Mouse (Mus musculus): ENCODE results near the gene Treml4.

Gene Treml4

GRCm38 (mm10) chr17:48263741-48264362 is at the start of gene Treml4:
Treml4 (plus strand) TSS chr17:48264295.
- no peak for DNase-seq (ENCODE audit: extremely low read depth, low read depth)

- no peak for DNase-seq (ENCODE audit: extremely low read depth, low read depth)
These were observed 48.7 kb upstream of the Treml4 start for GRCm38 (mm10) chr17:48215429-48215828.

DNA sequence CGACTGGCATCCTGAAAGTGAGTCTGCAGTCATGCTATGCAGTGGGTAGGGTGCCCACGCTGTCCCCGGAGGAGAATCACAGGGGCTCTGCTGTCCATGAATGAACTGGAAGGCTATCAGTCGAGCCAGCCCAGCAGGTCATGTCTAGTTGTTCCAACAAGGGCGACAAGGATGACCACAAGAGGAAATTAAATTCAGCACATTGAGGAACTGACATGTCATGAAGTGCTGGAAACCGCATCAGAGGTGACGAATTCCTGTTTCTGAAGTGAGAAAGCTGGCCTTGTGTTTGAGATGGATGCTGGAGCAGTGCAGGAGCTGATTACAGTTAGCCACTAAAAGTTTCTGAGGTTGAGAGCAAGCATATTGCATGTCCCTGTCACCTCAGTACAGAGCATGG is 33.4 kb upstream of the Treml4 start:
- DNase-seq (ENCODE audit: extremely low read depth, low read depth): no peak

GRCm38 (mm10) chr17:48232518-48232917 is 31.6 kb upstream of the Treml4 start, which contains the start of gene Trem1:
Trem1 (plus strand) TSS chr17:48232768.
- no peak for DNase-seq (ENCODE audit: extremely low read depth, low read depth)

DNA sequence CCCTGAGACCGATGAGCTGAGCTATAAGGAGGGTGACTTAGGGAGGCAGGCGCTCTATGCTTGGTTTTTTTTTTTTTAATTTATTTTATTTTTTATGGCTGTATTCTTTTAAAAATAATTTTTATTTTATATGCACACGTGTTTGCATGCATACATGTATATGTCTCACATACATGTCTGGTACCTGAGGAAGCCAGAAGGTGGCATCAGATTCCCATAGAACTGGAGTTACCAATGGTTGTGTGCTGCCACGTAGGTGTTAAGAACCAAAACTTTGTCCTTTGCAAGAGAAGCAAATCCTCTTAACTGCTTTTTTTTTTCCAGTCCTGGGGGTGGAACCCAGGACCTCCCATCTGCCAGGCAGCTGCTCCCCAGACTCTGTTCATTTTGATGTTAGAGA is 30.3 kb upstream of the Treml4 start:
- no peak for DNase-seq (ENCODE audit: extremely low read depth, low read depth)

DNA sequence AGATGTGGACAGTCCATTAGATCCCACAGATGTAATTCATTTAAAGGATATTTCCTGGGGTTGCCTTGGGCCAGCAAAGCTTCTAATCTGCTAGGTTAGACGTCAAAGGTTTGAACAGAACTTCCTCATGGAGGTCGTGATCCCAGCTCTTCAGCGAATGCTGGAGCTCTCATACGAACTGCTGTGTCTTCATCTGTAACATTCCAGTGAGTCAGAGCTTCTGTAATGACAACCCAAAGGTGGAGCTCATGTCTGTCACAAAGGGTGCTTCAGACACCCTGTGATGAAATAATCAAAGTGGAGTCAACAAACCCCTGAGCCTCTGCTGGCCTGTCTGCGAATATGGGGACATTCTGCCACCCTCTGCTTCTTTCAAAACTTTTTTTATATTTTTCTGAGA is 29.5 kb upstream of the Treml4 start:
- DNase-seq (ENCODE audit: extremely low read depth, low read depth): no peak

- no peak for DNase-seq (ENCODE audit: extremely low read depth, low read depth)
These were observed 28.2 kb upstream of the Treml4 start for GRCm38 (mm10) chr17:48235773-48236370.

GRCm38 (mm10) chr17:48237621-48238020 is 26.5 kb upstream of the Treml4 start:
- DNase-seq (ENCODE audit: extremely low read depth, low read depth): no peak

- DNase-seq (ENCODE audit: extremely low read depth, low read depth): no peak
These were observed 16.7 kb upstream of the Treml4 start, which contains the start of gene Trem3 for GRCm38 (mm10) chr17:48247221-48247928. Trem3 (plus strand) TSS chr17:48247777.

DNA sequence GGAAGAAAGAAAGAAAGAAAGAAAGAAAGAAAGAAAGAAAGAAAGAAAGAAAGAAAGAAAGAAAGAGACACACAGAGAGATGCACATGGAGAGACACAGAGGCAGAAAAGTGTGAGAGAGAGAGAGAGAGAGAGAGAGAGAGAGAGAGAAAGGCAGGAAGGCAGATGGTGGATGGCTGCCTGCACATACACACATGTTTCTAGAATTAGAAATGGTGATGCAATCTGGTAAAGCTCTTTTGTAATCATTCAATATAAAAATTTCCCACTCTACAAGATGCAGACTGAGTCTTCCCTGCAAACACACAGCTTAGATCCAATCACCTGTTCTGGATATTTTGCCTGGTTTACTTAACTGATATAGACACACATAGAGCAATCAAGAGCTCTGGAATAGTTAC is 15.1 kb upstream of the Treml4 start:
- no peak for DNase-seq (ENCODE audit: extremely low read depth, low read depth)

- no peak for DNase-seq (ENCODE audit: extremely low read depth, low read depth)
These were observed 14.6 kb upstream of the Treml4 start for GRCm38 (mm10) chr17:48249501-48249900.

DNA sequence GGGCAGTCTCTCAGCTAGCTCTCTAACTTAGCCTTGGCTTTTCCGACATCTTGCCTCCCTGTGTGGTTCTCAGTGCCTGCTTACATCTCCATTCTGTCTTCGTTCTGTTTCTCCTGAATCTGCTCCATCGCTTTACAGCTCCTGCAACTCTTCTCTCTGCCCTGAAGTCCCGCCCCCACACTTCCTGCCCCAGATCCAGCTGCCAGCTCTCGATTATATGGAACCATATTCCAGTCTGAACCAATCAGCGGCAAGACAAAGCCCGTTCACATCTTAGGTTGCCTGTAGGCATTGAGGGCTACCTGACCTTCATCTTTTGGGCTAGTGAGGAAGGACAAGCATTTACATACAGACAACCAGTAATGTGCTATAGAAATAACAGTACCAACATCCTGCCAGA is 13.5 kb upstream of the Treml4 start:
- no peak for DNase-seq (ENCODE audit: extremely low read depth, low read depth)

DNA sequence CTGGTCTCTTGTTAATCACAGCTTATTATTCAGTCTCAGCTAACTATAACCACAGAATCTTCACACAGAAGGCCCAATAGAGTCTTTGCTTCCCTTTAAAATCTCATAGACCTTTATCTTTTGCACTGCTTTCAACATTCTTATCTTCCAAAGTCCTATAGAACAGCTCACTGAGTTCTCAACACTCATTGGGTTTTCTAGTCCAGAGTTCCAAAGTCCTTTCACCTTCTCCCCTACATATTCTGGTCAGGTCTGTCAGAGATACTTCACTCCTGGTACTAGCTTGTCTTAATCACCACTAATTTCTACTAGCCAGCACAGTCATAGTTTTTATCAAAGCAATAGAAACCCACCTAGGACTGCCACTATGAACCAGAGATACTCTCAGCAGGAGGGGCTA is 7.5 kb upstream of the Treml4 start:
- DNase-seq (ENCODE audit: extremely low read depth, low read depth): no peak

- DNase-seq (ENCODE audit: extremely low read depth, low read depth): no peak
These were observed 2.2 kb upstream of the Treml4 start for GRCm38 (mm10) chr17:48261868-48262267.

DNA sequence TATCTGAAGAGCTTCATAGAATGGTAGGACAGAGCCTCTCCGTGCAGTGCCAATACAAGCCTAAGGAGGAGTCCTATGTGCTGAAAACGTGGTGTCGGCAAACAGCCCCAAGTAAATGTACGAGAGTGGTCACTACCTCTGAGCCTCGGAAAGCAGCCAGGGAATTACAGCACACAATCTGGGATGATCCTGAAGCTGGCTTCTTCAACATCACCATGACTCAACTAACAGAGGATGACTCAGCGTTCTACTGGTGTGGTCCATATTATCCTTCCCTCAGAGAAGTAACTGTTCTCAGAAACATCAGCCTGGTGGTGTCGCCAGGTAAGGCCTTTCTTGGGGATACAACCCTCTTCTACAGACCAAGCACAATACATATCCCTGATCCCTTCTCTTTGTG is 567 bp downstream of the Treml4 start:
- no peak for DNase-seq (ENCODE audit: extremely low read depth, low read depth)

GRCm38 (mm10) chr17:48266138-48266537 is 2.0 kb downstream of the Treml4 start:
- no peak for DNase-seq (ENCODE audit: extremely low read depth, low read depth)

DNA sequence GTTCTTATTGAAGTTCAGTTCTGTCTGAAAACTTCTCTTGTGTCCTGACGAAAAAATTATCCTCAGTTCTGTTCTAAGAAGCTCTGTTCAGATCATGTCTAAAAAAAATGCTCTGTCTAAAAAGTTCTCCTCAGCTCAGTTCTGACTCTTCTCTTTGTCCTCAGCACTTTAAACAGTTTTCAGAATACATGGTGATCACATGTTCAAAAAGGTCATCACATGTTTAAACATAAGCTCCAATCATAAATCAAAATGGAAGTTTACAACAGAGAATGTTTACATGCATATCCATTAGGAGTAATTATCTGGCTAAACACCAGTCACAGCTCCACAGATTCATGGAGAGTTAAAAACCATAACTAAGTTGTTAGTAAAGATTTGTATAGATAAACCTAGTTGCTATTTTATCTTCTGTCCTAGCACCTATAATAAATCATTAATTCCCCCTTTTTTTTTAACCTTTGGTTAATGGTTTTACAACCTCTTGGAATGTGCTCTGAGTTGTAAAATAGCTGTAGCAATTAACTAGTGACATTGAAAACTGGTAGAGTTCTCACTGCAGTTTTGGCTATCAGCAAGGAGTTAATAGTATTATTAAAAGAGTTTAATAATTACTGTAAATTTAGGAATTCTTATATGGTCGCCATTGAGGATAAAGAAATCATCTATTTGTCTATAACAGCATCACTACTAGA is 2.7 kb downstream of the Treml4 start:
- no peak for DNase-seq (ENCODE audit: extremely low read depth, low read depth)

GRCm38 (mm10) chr17:48267591-48267990 is 3.5 kb downstream of the Treml4 start:
- peak; percentile 73 for DNase-seq (ENCODE audit: extremely low read depth, low read depth)

GRCm38 (mm10) chr17:48268276-48268675 is 4.2 kb downstream of the Treml4 start:
- DNase-seq (ENCODE audit: extremely low read depth, low read depth): no peak

DNA sequence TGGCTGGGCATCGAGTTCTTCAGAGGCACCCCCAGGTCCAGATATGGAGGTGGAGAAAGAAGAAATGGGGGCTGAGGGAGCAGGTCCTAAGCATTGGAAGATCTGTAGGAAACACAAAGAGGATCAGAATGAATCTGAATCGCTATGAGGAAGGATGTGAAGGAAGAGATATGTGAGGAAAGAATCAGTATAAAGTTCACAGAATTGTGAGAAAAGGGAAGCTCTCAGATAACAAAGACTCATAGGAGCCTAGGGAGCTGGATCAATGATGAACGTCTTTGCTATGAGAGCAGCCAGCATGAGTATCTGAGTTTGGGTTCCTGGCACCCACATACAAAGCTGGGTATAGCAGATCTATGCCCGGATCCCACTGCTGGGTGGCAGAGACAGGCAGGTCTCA is 5.7 kb downstream of the Treml4 start:
- DNase-seq (ENCODE audit: extremely low read depth, low read depth): peak; percentile 38

DNA sequence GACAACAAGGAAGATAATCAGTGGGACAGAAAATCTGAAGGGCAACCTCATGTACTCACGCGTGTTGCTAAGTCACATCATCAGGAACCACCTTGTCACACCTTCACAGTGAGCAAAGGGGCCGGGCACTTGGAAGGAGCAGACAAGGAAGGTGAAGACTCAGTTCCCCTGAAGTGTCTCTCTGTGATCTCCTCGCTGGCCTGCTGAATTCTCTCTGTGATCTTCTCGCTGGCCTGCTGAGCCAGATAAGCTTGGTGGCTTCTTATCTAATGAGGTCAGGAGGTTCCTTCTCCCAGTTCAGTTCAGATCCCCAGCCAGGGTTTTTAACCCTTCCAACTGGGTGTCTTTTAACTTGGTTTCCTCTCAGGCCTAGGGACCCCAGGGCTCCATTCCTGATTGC is 8.1 kb downstream of the Treml4 start:
- DNase-seq (ENCODE audit: extremely low read depth, low read depth): peak; percentile 95

DNA sequence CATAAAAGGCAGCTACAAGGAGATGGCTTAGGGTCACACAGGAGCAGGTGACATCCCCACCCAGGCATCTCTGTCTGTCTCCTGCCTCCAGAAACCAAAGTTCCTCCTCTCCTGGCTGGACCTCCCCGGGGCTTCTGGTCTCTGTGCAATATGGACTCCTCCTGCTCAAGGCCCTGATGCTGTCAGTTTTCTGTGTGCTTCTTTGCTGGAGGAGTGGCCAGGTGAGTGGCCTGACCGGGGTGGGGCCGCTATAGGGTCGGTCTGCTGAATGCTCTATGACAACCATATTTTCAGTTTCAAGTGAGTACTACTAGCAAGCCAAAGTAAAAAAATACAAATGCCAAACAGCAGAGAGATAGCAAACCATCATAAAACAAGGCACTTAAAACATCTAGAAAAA is 8.5 kb downstream of the Treml4 start:
- DNase-seq (ENCODE audit: extremely low read depth, low read depth): no peak

Measured in MEL-GATA-1-ER (cell line).